Mouse (Mus musculus): ENCODE results near the gene Mrtfb.

- no peak for TF ChIP-seq POLR2A (IDR thresholded peaks at IDR 0.05; ENCODE audit: extremely low read depth, insufficient read depth, low read length)
- TF ChIP-seq CTCF (IDR thresholded peaks at IDR 0.05; ENCODE audit: extremely low read depth, insufficient read depth, low read length) = no peak
These were observed 107.9 kb downstream of the Mrtfb start for GRCm38 (mm10) chr16:13364145-13364544.

Data from cortical plate, adult 2 months (tissue).